Mouse (Mus musculus) CH12.LX (cell line): ENCODE measurements around the gene Hic2. TPM values are rescaled to one million over a fixed set of nuclear protein-coding genes. Genes with fewer than 3 reads are reported as not detected.

Source experiments
- DNase-seq: peaks from one replicate; pipeline ENCODE4 v3.0.0-alpha.2; 2013; ENCODE audit errors: extremely low read depth
- H3K27ac ChIP-seq: 2 replicates; pipeline ENCODE4 v1.5.1; 2012; ENCODE audit warnings: low read depth, mild to moderate bottlenecking, control low read depth, moderate library complexity; ENCODE audit not compliant: insufficient read depth
- H3K27me3 ChIP-seq: replicated peaks from 2 replicates; pipeline ENCODE3; 2012; ENCODE audit warnings: inconsistent platforms
- H3K36me3 ChIP-seq, 2 experiments: replicated peaks in 1 of 2; 2 replicates each; pipeline versions ENCODE3 to v1.6.1; 2012; ENCODE audit warnings: inconsistent platforms in 1 of 2, low read length in 1 of 2, mild to moderate bottlenecking in 1 of 2, mixed read lengths in 1 of 2, moderate library complexity in 1 of 2; ENCODE audit not compliant: control insufficient read depth in 1 of 2, insufficient read depth in 1 of 2
- H3K4me1 ChIP-seq, 2 experiments: 2 replicates each; pipeline ENCODE4 v1.6.1; 2012; ENCODE audit warnings: inconsistent platforms in 1 of 2, moderate library complexity in 1 of 2; ENCODE audit not compliant: insufficient read depth in 2 of 2, control insufficient read depth in 1 of 2
- H3K4me2 ChIP-seq: 2 replicates; pipeline ENCODE4 v1.6.1; 2012; ENCODE audit warnings: low read depth, mild to moderate bottlenecking, control low read depth; ENCODE audit not compliant: poor library complexity, insufficient read depth, severe bottlenecking
- H3K4me3 ChIP-seq, 3 experiments: fragments of 150-350 bp in 1 of 3; sonication (generic) in 1 of 3; replicated peaks in 1 of 3; 2 replicates each; pipeline versions ENCODE3 to v1.5.1; 2011 to 2012; ENCODE audit warnings: low read depth in 2 of 3, low read length in 2 of 3, mild to moderate bottlenecking in 2 of 3, moderate library complexity in 2 of 3, control low read depth in 1 of 3, improper control_type of control experiment in 1 of 3, inconsistent platforms in 1 of 3, mixed read lengths in 1 of 3; ENCODE audit not compliant: poor library complexity in 1 of 3
- H3K79me2 ChIP-seq: replicated peaks from 2 replicates; pipeline ENCODE4 v1.6.1; 2012; ENCODE audit warnings: mild to moderate bottlenecking, moderate library complexity; ENCODE audit not compliant: control insufficient read depth, poor library complexity, insufficient read depth, severe bottlenecking; ENCODE audit errors: extremely low read depth
- H3K9ac ChIP-seq: 2 replicates; pipeline ENCODE4 v1.6.1; 2012; ENCODE audit warnings: low read depth, mild to moderate bottlenecking, control low read depth, moderate library complexity; ENCODE audit not compliant: insufficient read depth
- H3K9me3 ChIP-seq: replicated peaks from 2 replicates; pipeline ENCODE3; 2012; ENCODE audit warnings: low read length, inconsistent platforms, mixed read lengths
- CHD1 ChIP-seq: IDR thresholded peaks from 2 replicates; pipeline ENCODE4 v1.6.1; 2012; ENCODE audit warnings: low read depth, low read length, improper control_type of control experiment, inconsistent platforms
- CTCF ChIP-seq, 2 experiments: IDR thresholded peaks in 1 of 2; conservative IDR thresholded peaks in 1 of 2; 2 replicates each; pipeline ENCODE4 v1.5.1; 2011 to 2012; ENCODE audit warnings: low read depth in 2 of 2, low read length in 2 of 2, improper control_type of control experiment in 1 of 2, inconsistent platforms in 1 of 2, mild to moderate bottlenecking in 1 of 2, moderate library complexity in 1 of 2
- E2F4 ChIP-seq: IDR thresholded peaks from 2 replicates; pipeline ENCODE4 v1.6.1; 2011; ENCODE audit warnings: low read depth, low read length, improper control_type of control experiment; ENCODE audit not compliant: insufficient replicate concordance
- EP300 ChIP-seq: IDR thresholded peaks from 2 replicates; pipeline ENCODE4 v1.6.1; 2011; ENCODE audit warnings: low read length, improper control_type of control experiment
- JUN ChIP-seq: IDR thresholded peaks from 2 replicates; pipeline ENCODE4 v1.6.1; 2011; ENCODE audit warnings: low read depth, mild to moderate bottlenecking, low read length, improper control_type of control experiment, moderate library complexity; ENCODE audit not compliant: insufficient read depth
- JUND ChIP-seq: conservative IDR thresholded peaks from 2 replicates; pipeline ENCODE4 v1.6.1; 2011; ENCODE audit warnings: low read depth, low read length, improper control_type of control experiment
- MAFK ChIP-seq: IDR thresholded peaks from 2 replicates; pipeline ENCODE4 v1.6.1; 2011; ENCODE audit warnings: low read length, improper control_type of control experiment; ENCODE audit not compliant: insufficient replicate concordance
- MAX ChIP-seq: IDR thresholded peaks from 2 replicates; pipeline ENCODE4 v1.6.1; 2011; ENCODE audit warnings: low read length, improper control_type of control experiment
- NELFE ChIP-seq: IDR thresholded peaks from 2 replicates; pipeline ENCODE4 v1.6.1; 2011; ENCODE audit warnings: low read depth, low read length, improper control_type of control experiment
- NRF1 ChIP-seq: IDR thresholded peaks from 2 replicates; pipeline ENCODE4 v1.6.1; 2014; ENCODE audit warnings: low read depth, mild to moderate bottlenecking, inconsistent platforms, low read length, improper control_type of control experiment, moderate library complexity
- PAX5 ChIP-seq: IDR thresholded peaks from 2 replicates; pipeline ENCODE4 v1.6.1; 2012; ENCODE audit warnings: low read length, inconsistent platforms, mixed read lengths
- POLR2A ChIP-seq: IDR thresholded peaks from 2 replicates; pipeline ENCODE4 v1.6.1; 2011; ENCODE audit warnings: low read depth, mild to moderate bottlenecking, improper control_type of control experiment, low read length
- POLR2AphosphoS2 ChIP-seq: IDR thresholded peaks from 2 replicates; pipeline ENCODE4 v1.6.1; 2011; ENCODE audit warnings: low read depth, low read length, improper control_type of control experiment
- RAD21 ChIP-seq: IDR thresholded peaks from 2 replicates; pipeline ENCODE4 v1.6.1; 2011; ENCODE audit warnings: low read depth, mild to moderate bottlenecking, low read length, improper control_type of control experiment, moderate library complexity
- RCOR1 ChIP-seq: conservative IDR thresholded peaks from 2 replicates; pipeline ENCODE4 v1.6.1; 2012; ENCODE audit warnings: low read depth, mild to moderate bottlenecking, inconsistent platforms, low read length, improper control_type of control experiment
- SIN3A ChIP-seq: IDR thresholded peaks from 2 replicates; pipeline ENCODE4 v1.6.1; 2012; ENCODE audit warnings: low read length, improper control_type of control experiment, inconsistent platforms
- TBP ChIP-seq: conservative IDR thresholded peaks from 2 replicates; pipeline ENCODE4 v1.6.1; 2011; ENCODE audit warnings: low read depth, low read length, improper control_type of control experiment
- USF1 ChIP-seq: IDR thresholded peaks from 2 replicates; pipeline ENCODE4 v1.6.1; 2014; ENCODE audit warnings: low read depth, mild to moderate bottlenecking, inconsistent platforms, low read length, improper control_type of control experiment
- ZKSCAN1 ChIP-seq: IDR thresholded peaks from 2 replicates; pipeline ENCODE4 v1.6.1; 2012; ENCODE audit warnings: low read depth, inconsistent platforms, low read length, improper control_type of control experiment, borderline replicate concordance
- ZNF384 ChIP-seq: IDR thresholded peaks from 2 replicates; pipeline ENCODE4 v1.6.1; 2012; ENCODE audit warnings: low read depth, low read length, improper control_type of control experiment, inconsistent platforms
- dilution Hi-C: fragments of 300-500 bp; cut with MboI; formaldehyde crosslinking; loops from 2 replicates; pipeline ENCODE4 v1.14.3; 2020; ENCODE audit warnings: low sequenced_read_pairs; ENCODE audit not compliant: extremely low pct_unique_long_range_greater_than_20kb, extremely low pct_ligation_motif_present
- in situ Hi-C: fragments of 300-500 bp; cut with MboI; formaldehyde crosslinking; loops from 3 replicates; pipeline ENCODE4 v1.14.3; 2019; ENCODE audit warnings: low sequenced_read_pairs, low pct_ligation_motif_present, low pct_unique_long_range_greater_than_20kb, mixed read lengths
- polyA plus RNA-seq: library from polyadenylated mRNA; unstranded; fragments of >175 nt; gene quantifications from 2 replicates; pipeline ENCODE4 v1.2.1, GENCODE M21; 2012; ENCODE audit warnings: low read depth; ENCODE audit not compliant: insufficient read length
- total RNA-seq, 2 experiments: library from RNA; depleted of rRNA; stranded (reverse); fragments of 300-350 nt in 1 of 2; fragments of >200 nt in 1 of 2; gene quantifications; 2 replicates each; pipeline ENCODE4 v1.2.3; 2012 to 2014

Hic2 gene
- total and polyA plus RNA-seq, 3 experiments, result 6.2 to 9.6 (median 8.1) TPM

DNA sequence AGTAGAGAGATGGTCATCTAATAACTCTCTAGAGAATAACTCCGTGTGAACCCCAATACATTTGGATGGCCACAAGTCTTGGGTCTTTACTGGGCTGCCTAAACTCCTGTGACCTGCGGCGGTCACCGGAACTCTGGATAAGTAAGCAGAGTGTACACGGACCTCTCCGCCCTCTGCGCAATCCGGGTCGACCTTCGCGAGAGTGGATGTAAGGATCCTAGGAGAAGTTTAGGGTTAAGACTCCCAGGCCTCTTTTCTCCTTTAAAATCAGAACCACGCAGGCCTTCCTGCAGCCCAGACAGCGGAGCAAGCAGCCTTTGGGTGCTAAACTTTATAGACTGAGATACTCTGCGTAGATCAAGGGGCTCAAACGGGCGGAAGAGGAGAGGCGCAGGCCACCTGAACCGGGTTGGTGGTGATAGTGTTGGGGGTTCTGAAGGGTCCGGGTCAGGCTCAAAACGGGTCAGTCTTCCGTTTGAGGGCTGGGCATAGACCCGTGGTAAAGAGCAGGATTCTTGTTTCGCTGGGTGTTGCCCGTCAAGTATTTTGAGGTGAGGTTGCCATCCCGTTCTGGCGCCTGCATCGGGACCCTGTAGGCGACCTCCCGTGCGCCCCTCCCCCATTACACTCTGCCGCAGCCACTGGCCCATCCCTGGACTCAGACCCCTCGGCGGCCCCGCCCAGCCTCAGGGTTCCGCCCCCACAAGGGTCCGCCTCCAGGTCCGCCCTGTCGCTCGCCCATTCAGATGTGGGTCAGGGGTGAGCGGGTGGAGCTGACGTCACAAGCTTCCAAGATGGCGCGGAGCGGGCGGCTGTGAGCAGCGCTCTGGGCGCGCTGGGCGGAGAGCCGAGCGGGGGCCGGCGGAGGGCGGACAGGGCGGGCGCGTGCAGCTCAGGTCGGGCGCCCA lies at the start of gene Hic2 (continued):
- no peak; the same call in 1 of the 2 replicates for TF ChIP-seq RCOR1
- TF ChIP-seq, all 38 proteins: peak for 17

GRCm38 (mm10) chr16:17185475-17185874 lies 47.9 kb upstream of the Hic2 start:
- in situ Hi-C loops (no loop called here), dilution Hi-C loops (no loop called here)
- no peak overlapping the region for H3K9ac ChIP-seq
- peaks cover 15 to 47% of the 10 kb centered on the region in 2 experiments for H3K4me1 ChIP-seq
- no peak overlapping the region for H3K27ac ChIP-seq
- H3K79me2 ChIP-seq, result peaks cover 97% of the 10 kb centered on the region
- DNase-seq, result no peak
- H3K9me3 ChIP-seq, result no peaks in the 10 kb centered on the region
- H3K36me3 ChIP-seq, result peaks cover 21 to 69% of the 10 kb centered on the region in 2 experiments
- H3K27me3 ChIP-seq, result no peaks in the 10 kb centered on the region
- TF ChIP-seq POLR2AphosphoS2 (0 out of 2 replicates have a peak, but pooled peaks have one; percentile 20), MAX (no peak)
- no peak overlapping the region for H3K4me2 ChIP-seq
- no peak overlapping the region for H3K4me3 ChIP-seq

DNA sequence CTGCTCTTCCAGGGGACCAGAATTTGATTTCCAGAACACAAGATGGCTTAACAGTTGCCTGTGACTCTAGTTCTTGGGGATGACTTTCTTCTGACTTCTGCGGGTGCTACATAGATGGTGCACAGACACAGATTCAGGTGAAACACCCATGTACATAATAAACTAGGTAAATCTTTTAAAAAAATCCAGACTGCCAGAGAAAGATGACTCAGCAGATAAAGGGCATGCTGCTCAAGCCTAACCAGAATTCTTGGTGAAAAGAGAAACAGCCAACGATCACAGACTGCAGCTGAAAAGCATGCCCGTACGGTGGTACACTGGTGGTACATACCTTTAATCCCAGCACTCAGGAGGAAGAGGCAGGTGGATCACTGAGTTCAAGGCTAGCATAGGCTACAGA lies 39.5 kb upstream of the Hic2 start:
- no peaks in the 10 kb centered on the region for H3K27me3 ChIP-seq
- H3K9ac ChIP-seq, result no peak overlapping the region
- DNase-seq, result no peak
- peaks cover 14 to 74% of the 10 kb centered on the region in 2 experiments for H3K36me3 ChIP-seq
- in situ Hi-C loops (no loop called here), dilution Hi-C loops (no loop called here)
- peaks cover 0 to 51% of the 10 kb centered on the region in 2 experiments; a peak in 2 of 4 replicates for H3K4me1 ChIP-seq
- TF ChIP-seq NRF1, result no peak
- peak; percentile 79 for TF ChIP-seq MAFK
- TF ChIP-seq SIN3A, result no peak
- no peak overlapping the region for H3K27ac ChIP-seq
- H3K9me3 ChIP-seq, result no peaks in the 10 kb centered on the region
- H3K79me2 ChIP-seq, result peaks cover 99% of the 10 kb centered on the region
- no peak overlapping the region for H3K4me2 ChIP-seq
- no peak overlapping the region for H3K4me3 ChIP-seq

GRCm38 (mm10) chr16:17200121-17200952 lies 33.0 kb upstream of the Hic2 start:
- dilution Hi-C loops (no loop called here), in situ Hi-C loops (loop anchor here (5.0 to 10.0 kb wide), 2 partner anchors 68 to 334 kb away; partner anchors contain the start of genes Sdf2l1 and Thap7)
- peak overlapping the region; percentile 94 to 97 (median 94) for H3K4me3 ChIP-seq
- TF ChIP-seq ZKSCAN1 (no peak), TBP (peak; percentile 54), JUND (no peak), USF1 (no peak), E2F4 (no peak), POLR2A (peak; percentile 52), PAX5 (no peak), JUN (no peak), ZNF384 (no peak), CHD1 (no peak), NELFE (0 out of 2 replicates have a peak, but pooled peaks have one; percentile 24), MAX (peak; percentile 23; the same call in 1 of the 2 replicates), POLR2AphosphoS2 (no peak), RAD21 (no peak), CTCF (conservative IDR thresholded peaks at IDR 0.05 in 1 of 2, IDR thresholded peaks at IDR 0.05 in 1 of 2; ENCODE audit: low read depth in 2 of 2, low read length in 2 of 2) (no peak), EP300 (peak; percentile 25; the same call in 1 of the 2 replicates)

More at GRCm38 (mm10) chr16:17200121-17200952, 33.0 kb upstream of the Hic2 start:
- Histone ChIP-seq H3K9me3 (no peaks in the 10 kb centered on the region), H3K4me1 (peaks cover 2 to 46% of the 10 kb centered on the region in 2 experiments; a peak in 3 of 4 replicates), H3K4me2 (peak overlapping the region; percentile 84), H3K9ac (peak overlapping the region; percentile 100), H3K27ac (peak overlapping the region; percentile 78), H3K36me3 (peaks cover under 1 to 33% of the 10 kb centered on the region in 2 experiments), H3K27me3 (no peaks in the 10 kb centered on the region), H3K79me2 (peaks cover 58% of the 10 kb centered on the region)
- DNase-seq, result peak; percentile 59
